Mouse (Mus musculus) adrenal gland, adult 2 months (tissue): ENCODE data around the gene Zfp462. TPM values are rescaled to one million over a fixed set of nuclear protein-coding genes. Genes with fewer than 3 reads are reported as not detected.
A peak's percentile ranks its signal among the peaks of the same experiment; 100 is the strongest.

Source experiments
- DNase-seq: peaks from one replicate; pipeline ENCODE4 v3.0.0; 2021
- polyA plus RNA-seq: library from polyadenylated mRNA; depleted of rRNA; stranded (reverse); fragments of >200 nt; gene quantifications from 2 replicates; pipeline ENCODE4 v1.2.3, GENCODE M21; 2012
- total RNA-seq, 2 experiments: library from RNA; stranded (reverse); gene quantifications; 2 replicates each; pipeline ENCODE4 v1.2.3; 2021

Gene Zfp462
- total and polyA plus RNA-seq, 3 experiments: 13.7 to 41.1 (median 36.5) TPM

DNA sequence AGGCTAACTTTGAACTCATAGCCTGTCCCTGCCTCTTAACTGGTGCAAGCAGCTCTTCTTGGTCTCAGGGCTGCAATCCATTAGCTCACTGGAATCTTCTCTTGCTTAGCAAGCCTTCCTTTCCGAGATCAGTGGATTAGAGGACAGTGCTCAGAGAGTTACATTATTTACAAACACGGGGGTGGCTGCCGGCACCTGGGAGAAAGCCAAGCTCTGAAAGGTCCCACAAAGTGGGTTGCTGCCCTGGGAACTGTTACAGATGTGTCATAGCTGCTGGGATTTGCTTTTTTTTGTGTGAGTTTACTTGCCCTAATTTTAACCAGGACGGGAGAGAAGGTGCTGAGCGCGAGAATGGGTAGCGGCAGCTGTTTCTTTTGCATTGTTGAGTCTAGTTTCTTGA, 102.4 kb downstream of the Zfp462 start:
- no peak for DNase-seq

- no peak for DNase-seq
Measured at GRCm38 (mm10) chr4:55049938-55050610, 105.2 kb downstream of the Zfp462 start.

- DNase-seq: no peak
Measured at GRCm38 (mm10) chr4:55051345-55051744, 106.5 kb downstream of the Zfp462 start.

GRCm38 (mm10) chr4:55052686-55053085, 107.8 kb downstream of the Zfp462 start:
- DNase-seq: no peak

- peak; percentile 81 for DNase-seq
Measured at GRCm38 (mm10) chr4:55057666-55058455, 113.0 kb downstream of the Zfp462 start.

GRCm38 (mm10) chr4:55058901-55059300, 114.1 kb downstream of the Zfp462 start:
- no peak for DNase-seq

DNA sequence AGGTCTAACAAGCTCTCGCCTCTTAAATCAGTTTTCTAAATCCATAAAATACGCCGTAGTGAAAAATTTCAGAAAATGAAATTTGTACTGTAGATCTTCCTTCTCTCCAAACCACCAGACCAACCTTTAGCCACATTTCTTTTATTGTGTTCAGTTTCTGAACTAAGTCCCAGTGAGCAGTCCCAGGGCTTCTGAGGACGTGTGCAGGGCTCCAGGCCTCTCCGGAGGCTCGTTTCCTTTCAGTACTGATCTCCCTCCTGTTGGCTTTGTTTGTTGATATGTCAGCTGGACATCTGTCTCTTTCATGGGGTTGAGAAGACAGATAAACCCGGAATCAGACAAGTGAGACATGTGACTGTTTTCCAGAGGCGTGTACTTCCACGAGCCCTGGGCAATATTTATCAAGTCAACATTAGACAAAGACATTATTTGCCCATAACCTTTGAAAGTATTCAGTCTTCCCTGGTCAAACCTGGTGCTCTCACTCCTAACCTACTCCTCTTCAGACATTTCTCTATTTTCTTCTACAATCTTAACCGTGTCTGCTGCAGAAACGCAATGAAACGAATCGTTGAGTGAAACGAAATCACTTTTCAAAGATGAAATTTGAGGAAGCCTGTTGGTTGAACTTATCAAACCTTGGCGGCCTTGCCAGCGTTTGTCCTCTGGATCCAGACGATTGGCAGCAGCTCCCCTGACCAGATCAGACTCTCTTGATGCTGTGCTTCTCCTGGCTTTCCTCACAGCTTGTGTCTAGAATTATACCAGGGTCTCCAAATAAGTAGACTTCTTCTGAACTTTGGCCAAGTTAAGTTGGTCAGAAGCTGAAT, 121.7 kb downstream of the Zfp462 start:
- no peak for DNase-seq

- DNase-seq: no peak
Measured at GRCm38 (mm10) chr4:55071535-55071934, 126.7 kb downstream of the Zfp462 start.

- DNase-seq: peak; percentile 32
Measured at GRCm38 (mm10) chr4:55077133-55077889, 132.5 kb downstream of the Zfp462 start.

DNA sequence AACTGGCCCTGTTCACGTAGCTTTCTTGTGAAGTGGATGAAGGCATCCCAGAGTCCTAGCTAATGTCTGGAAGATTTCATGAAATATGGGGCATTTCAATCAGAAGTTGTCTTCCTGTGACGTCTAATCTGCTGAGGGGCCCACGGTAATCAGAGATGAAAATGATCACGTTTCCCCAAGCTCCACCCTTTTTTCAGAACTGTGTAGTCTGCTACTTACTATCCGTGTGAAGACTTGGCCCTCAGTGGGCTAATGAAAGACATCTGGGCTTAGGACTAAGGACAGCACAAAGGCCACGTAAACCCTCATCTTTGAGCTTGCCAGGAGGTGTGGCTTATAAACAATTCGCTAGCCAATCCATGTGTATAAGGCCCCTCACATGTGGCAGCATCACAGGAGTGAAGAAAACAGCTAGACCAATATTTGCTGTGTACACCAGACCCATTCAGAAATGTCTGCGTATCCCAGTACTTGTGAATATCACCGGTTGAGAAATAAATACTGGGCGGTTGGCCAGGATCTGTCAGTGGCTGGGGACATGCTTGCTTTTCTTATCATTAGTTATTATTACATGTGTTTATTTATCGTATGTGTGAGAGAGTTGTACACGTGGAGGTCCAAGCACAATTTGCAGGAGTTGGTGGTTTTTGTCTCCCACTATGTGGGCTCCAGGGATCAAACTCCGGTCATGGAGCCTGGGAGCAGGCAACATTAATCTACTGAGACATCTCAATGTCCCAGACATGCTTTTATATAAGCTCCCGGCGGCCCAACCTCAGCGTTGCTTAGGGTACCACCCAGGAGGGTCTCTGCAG, 133.3 kb downstream of the Zfp462 start:
- DNase-seq: peak; percentile 49

DNA sequence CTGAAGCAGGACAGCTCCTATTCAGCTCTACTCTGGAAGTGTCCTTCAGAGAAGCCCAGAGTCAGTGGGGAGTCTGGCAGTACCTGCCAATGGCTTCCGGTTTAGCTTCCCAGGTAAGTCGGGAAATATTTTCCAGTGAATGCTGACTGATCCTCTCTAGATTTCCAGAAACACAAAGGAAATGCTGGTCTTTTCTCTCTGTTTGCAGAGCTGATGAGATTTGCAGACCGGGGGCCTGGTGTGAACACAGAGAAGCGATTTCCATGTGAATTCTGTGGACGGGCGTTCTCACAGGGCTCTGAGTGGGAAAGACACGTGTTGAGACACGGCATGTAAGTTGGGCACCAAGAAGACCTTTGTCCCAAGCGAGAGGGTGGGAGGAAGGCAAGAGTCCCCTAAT, 134.2 kb downstream of the Zfp462 start:
- DNase-seq: no peak

DNA sequence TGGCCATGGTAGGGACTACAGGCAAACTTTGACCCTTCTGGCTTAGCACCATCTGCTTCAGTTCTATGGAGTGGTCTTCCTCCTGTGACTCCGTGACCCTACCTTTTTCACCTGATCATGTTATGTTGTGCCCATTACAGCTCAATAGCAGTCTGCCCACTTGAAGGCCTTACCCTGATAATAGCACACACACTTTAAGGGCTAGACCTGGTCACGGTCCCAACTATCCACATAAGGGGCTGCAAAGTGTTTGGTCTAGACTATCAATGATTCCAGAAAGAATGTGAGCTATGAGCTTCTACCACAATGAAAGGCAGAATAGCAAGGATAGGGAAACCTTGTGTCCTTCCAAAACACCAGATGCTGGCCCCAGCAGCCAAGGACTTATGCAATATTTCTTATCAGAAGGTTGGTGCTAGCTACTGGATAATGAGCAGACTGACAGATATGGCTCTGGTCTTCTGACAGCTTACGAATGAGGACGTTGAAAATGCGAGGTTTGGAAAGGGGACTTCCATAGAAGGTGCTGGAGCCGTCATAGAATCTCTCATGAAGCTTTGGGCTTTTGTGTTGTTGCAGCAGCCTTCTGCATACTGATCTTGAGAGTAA, 139.3 kb downstream of the Zfp462 start:
- DNase-seq: no peak

DNA sequence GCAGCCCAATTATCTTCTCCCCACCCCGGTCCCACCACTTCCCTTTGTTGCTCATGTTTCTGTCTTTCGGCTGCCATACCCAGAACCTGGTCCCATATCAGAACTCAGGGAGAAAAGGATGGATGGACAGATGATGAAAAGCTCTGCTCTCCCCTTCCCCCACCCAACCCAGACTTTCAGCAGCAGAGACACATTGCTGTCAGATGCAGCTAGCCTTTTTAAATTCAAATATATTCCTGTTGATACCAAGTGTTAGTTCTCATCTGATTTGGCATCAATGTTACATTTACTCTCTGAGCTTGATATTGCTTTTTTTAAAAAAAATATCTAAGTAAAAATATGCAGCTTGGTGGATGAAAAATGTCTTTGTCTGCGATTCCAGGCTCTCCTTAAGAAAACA, 143.3 kb downstream of the Zfp462 start:
- no peak for DNase-seq

GRCm38 (mm10) chr4:55088922-55089321, 144.1 kb downstream of the Zfp462 start:
- DNase-seq: no peak

- DNase-seq: no peak
Measured at GRCm38 (mm10) chr4:55097157-55097556, 152.3 kb downstream of the Zfp462 start.

DNA sequence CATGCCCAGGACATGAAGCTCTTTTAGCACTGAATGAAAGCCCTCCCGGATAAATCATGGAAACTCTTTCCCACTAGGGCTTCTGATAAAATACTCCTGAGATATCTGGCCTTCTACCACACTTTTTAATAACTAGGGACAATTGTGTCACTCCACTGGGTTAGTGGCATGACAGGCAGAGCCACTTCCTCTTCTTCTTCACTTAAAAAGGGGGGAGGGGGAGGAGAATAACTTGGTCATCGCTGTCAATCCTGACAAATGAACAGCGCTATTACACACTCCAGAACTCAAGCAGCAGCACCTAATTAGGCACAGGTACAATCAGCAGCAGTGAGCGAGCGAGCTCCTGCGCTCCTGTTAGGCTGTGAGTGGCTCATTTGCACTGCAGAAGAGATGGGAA, 153.5 kb downstream of the Zfp462 start:
- DNase-seq: no peak

GRCm38 (mm10) chr4:55100851-55101250, 156.0 kb downstream of the Zfp462 start:
- peak; percentile 30 for DNase-seq

DNA sequence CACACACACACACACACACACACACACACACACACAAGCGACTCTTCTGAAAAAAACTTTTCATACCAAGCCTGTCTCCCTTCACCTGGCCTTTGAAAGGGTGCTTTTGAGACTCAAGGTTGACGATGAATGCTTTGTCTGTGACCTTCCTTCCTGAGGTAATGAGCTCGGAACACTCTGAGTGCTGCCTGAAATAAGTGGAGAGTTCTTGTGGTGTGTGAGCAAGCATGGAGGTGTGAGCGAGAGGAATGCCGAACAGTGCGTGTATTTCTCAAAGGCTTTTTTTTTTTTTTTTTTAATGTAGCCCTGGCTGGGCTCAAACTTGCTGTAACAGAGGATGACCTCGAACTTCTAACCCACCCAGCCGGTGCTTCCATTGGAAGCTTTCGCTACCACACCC, 156.8 kb downstream of the Zfp462 start:
- no peak for DNase-seq

GRCm38 (mm10) chr4:55102382-55102781, 157.5 kb downstream of the Zfp462 start:
- DNase-seq: no peak

GRCm38 (mm10) chr4:55103575-55103974, 158.7 kb downstream of the Zfp462 start:
- DNase-seq: no peak
